Mouse (Mus musculus): ENCODE measurements around the gene Oaz1. TPM values are rescaled to one million over a fixed set of nuclear protein-coding genes. Genes with fewer than 3 reads are reported as not detected.
"Not testable (repeated sequence)": the region's sequence is repeated elsewhere in the genome, so short reads cannot be mapped to it uniquely, and the experiment has no call there.

The Oaz1 gene
- polyA plus RNA-seq, 1 experiment from 2014 or later: 1,351 TPM

DNA sequence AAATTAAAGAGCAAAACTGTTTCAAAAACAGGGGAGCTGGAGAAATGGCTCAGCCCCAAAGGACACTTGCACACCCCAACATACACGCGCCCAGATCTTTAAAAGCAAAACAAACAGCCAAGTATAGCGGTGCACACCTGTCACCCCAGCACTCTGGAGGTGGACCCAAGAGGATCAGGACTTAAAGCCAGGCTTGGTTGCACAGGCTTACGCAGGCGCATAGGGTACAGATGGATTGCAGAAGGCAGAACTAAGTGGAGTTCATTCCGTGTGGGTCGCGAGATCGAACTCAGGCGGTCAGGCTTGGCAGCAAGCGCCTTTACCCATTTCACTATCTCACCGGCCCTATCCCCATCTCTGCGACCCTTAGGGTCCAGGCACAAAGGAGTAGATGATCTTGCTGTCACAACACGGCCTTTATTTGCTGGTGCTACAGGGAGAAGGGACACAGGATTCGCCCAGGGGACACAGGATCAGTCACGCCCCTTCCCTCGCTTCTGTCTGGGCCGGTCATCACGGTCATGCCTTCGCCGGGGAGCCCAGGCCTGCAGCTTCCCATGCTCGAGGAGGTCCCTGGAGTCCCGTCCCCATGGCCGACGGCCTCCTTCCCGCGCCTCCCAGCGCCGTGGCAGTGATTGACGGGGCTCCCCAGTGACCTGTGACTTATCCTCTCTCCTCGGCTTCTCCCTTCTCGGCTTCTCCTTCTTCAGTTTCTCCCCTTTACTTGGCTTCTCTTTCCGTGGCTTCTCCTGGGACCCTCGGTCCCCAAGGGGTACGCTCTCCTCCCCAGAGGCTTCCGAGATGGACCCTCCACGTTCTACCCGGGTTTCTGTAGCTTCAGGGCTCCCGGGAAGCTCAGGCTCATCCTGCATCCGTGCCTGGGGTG is 18.1 kb upstream of the Oaz1 start:
- Histone ChIP-seq H3K9ac (replicated peaks; ENCODE audit: low read depth, low read length) (peak overlapping the region; percentile 26; the same call in 1 of the 2 replicates), H3K4me2 (ENCODE audit: low read length) (no peak overlapping the region), H3K4me1 (replicated peaks; ENCODE audit: control insufficient read depth, insufficient read depth, low read length) (peaks cover 26% of the 10 kb centered on the region), H3K36me3 (ENCODE audit: control insufficient read depth, insufficient read depth) (peaks cover 6% of the 10 kb centered on the region), H3K27ac (ENCODE audit: low read length) (no peak overlapping the region), H3K27me3 (replicated peaks; ENCODE audit: control insufficient read depth, insufficient read depth, low read length) (peaks cover 25% of the 10 kb centered on the region), H3K9me3 (ENCODE audit: control insufficient read depth, low read length) (no peaks in the 10 kb centered on the region), H3K4me3 (replicated peaks; ENCODE audit: low read length) (no peak overlapping the region)
- no peak for ATAC-seq
- 17% methylated on average over 40 of the region's 40 CpGs for WGBS

DNA sequence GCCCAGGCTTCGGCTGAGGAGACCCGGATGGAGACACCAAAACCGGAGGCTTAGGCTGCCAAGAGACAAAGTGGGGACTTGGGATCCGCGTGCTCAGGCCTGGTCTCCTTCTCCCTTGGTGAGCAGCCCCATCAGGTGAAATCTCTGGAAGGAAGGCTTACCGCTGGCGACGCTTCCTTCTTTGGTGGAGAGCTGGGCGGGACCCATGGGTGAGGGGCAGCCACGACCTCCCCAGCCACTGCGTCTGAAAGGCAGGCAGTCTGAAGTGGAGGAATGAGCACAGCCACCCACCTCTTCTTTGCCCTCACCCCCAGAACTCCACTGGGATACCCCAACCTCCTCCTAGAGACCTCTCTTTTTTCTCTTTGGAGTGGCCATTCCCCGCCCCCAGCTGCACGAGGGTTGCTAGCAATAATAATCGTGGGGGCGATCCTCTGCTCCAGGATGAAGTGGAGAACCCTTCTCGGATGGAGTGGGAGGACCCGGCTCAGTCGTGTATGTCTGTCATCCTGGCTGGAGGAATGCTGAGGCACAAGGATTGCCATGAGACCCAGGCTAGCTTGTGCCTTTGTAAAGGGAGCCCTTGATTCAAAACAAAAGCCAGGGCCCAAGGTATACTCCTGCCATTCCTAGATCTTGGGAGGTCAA is 17.3 kb upstream of the Oaz1 start:
- no peak overlapping the region for H3K4me2 ChIP-seq (ENCODE audit: low read length)
- WGBS: 6% methylated on average over 17 of the region's 18 CpGs
- H3K4me3 ChIP-seq (replicated peaks; ENCODE audit: low read length): no peak overlapping the region
- peaks cover 25% of the 10 kb centered on the region for H3K27me3 ChIP-seq (replicated peaks; ENCODE audit: control insufficient read depth, insufficient read depth, low read length)
- H3K9me3 ChIP-seq (ENCODE audit: control insufficient read depth, low read length): no peaks in the 10 kb centered on the region
- H3K36me3 ChIP-seq (ENCODE audit: control insufficient read depth, insufficient read depth): no peaks in the 10 kb centered on the region; the same call in 1 of the 2 replicates
- H3K4me1 ChIP-seq (replicated peaks; ENCODE audit: control insufficient read depth, insufficient read depth, low read length): peaks cover 26% of the 10 kb centered on the region
- H3K9ac ChIP-seq (replicated peaks; ENCODE audit: low read depth, low read length): no peak overlapping the region; the same call in 1 of the 2 replicates
- ATAC-seq: no peak
- no peak overlapping the region for H3K27ac ChIP-seq (ENCODE audit: low read length)

DNA sequence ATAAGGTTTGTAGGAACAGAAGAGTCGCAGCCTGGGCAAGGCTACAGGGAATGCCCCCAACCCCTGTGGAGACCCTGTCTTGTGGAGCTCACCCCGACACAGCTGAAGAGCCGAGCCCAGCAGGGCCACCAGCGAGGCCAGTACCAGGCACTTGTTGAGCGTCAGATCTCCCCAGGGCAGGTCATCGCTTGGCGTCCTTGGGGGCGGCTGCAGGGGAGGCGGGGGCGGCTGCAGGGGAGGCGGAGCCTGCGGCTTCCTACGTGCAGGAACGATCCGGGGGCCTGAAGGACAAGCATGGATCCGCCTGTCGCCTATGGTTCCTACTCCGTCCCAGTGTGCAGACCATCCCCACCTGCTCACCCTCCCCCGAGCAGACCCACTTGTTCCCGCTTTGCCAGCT is 16.4 kb upstream of the Oaz1 start:
- H3K4me2 ChIP-seq (ENCODE audit: low read length): no peak overlapping the region
- no peak overlapping the region for H3K9ac ChIP-seq (replicated peaks; ENCODE audit: low read depth, low read length)
- H3K27ac ChIP-seq (ENCODE audit: low read length): no peak overlapping the region
- no peak overlapping the region for H3K4me3 ChIP-seq (replicated peaks; ENCODE audit: low read length)
- no peaks in the 10 kb centered on the region for H3K36me3 ChIP-seq (ENCODE audit: control insufficient read depth, insufficient read depth)
- H3K9me3 ChIP-seq (ENCODE audit: control insufficient read depth, low read length): no peaks in the 10 kb centered on the region
- no peak for ATAC-seq
- peaks cover 25% of the 10 kb centered on the region for H3K27me3 ChIP-seq (replicated peaks; ENCODE audit: control insufficient read depth, insufficient read depth, low read length)
- 5% methylated on average over 20 of the region's 20 CpGs for WGBS
- H3K4me1 ChIP-seq (replicated peaks; ENCODE audit: control insufficient read depth, insufficient read depth, low read length): peaks cover 26% of the 10 kb centered on the region

DNA sequence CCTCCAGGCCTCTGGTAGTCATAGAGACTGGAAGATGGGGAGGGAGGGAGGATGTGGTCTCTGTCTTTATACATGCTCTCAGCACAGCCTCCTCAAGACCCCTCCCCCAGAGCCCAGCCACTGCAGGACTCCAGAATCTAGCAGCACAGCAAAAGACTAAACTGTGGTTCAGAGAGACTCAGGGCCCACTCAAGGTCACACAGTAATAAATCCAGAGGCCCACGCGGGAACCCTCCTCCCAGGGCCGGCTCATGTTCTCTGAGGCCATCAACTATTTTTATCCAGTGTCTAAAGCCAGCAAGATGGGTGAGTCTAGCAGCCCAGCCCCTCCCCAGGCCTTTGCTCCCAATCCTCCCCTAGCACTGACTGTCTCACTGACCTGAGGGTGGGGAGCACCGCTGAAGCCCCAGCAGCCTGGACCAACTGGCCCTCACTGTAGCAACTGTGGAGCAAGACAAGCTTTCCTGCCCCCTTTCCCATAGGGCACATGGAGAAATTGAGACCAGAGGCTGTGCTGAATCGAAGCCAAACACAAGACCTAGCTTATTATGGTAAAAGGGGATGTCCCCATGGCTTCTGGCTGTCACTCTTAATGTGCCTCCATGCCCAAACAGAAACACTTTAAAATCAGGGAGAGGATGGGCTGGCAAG is 13.9 kb upstream of the Oaz1 start:
- Histone ChIP-seq H3K4me2 (ENCODE audit: low read length) (no peak overlapping the region), H3K36me3 (ENCODE audit: control insufficient read depth, insufficient read depth) (no peaks in the 10 kb centered on the region), H3K4me1 (replicated peaks; ENCODE audit: control insufficient read depth, insufficient read depth, low read length) (peaks cover 12% of the 10 kb centered on the region; the same call in 1 of the 2 replicates), H3K9ac (replicated peaks; ENCODE audit: low read depth, low read length) (no peak overlapping the region), H3K27ac (ENCODE audit: low read length) (no peak overlapping the region), H3K9me3 (ENCODE audit: control insufficient read depth, low read length) (no peaks in the 10 kb centered on the region), H3K4me3 (replicated peaks; ENCODE audit: low read length) (no peak overlapping the region), H3K27me3 (replicated peaks; ENCODE audit: control insufficient read depth, insufficient read depth, low read length) (peaks cover 25% of the 10 kb centered on the region)
- 69% methylated on average over 5 of the region's 5 CpGs for WGBS
- no peak for ATAC-seq

DNA sequence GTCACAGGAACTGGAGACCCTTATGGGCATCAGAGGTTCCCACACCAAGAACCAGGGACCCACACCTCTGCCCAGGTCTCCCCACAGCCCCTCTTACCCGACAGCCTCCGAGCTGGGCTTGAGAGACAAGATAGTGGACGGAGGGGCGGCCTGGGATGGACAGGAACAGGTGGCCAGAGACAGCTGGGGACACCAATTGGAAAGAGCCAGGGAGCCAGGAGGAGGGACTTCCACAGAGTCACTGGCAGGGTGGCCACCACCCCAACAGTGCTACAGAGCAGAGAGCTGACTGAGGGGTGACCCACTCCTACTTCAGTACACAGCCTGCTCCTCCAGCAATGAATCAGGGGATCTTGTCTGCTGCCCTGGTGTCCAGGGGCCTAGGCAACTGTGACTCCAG is 13.1 kb upstream of the Oaz1 start, which contains the start of gene Jsrp1:
Gene Jsrp1, minus strand, starts transcription at position 133 of the 400 bp plus-strand sequence.
- ATAC-seq: no peak
- Histone ChIP-seq H3K36me3 (ENCODE audit: control insufficient read depth, insufficient read depth) (no peaks in the 10 kb centered on the region), H3K9me3 (ENCODE audit: control insufficient read depth, low read length) (no peaks in the 10 kb centered on the region), H3K27me3 (replicated peaks; ENCODE audit: control insufficient read depth, insufficient read depth, low read length) (peaks cover 21% of the 10 kb centered on the region), H3K4me2 (ENCODE audit: low read length) (no peak within 1 kb of the TSS), H3K27ac (ENCODE audit: low read length) (no peak within 1 kb of the TSS), H3K4me1 (replicated peaks; ENCODE audit: control insufficient read depth, insufficient read depth, low read length) (peaks cover 7% of the 10 kb centered on the region; the same call in 1 of the 2 replicates), H3K9ac (replicated peaks; ENCODE audit: low read depth, low read length) (no peak within 1 kb of the TSS), H3K4me3 (replicated peaks; ENCODE audit: low read length) (no peak within 1 kb of the TSS)
- WGBS: 82% methylated on average over 4 of the region's 4 CpGs

DNA sequence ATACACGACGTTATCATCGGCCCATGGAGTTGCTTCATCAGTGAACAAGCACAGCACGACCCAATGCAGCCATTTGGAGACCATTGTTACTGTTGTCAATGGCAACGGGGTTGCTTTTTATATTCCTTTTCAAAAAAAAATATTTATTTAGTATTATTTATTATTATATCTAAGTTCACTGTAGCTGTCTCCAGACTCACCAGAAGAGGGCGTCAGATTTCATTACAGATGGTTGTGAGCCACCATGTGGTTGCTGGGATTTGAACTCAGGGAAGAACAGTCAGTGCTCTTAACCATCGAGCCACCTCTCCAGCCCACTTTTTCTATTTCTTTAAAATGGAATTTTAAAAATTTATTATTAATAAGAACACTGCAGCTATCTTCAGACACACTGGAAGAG is 11.7 kb upstream of the Oaz1 start:
- Histone ChIP-seq H3K4me3 (replicated peaks; ENCODE audit: low read length) (no peak overlapping the region), H3K4me1 (replicated peaks; ENCODE audit: control insufficient read depth, insufficient read depth, low read length) (no peaks in the 10 kb centered on the region), H3K27ac (ENCODE audit: low read length) (no peak overlapping the region), H3K9ac (replicated peaks; ENCODE audit: low read depth, low read length) (no peak overlapping the region), H3K9me3 (ENCODE audit: control insufficient read depth, low read length) (no peaks in the 10 kb centered on the region), H3K27me3 (replicated peaks; ENCODE audit: control insufficient read depth, insufficient read depth, low read length) (peaks cover 9% of the 10 kb centered on the region), H3K4me2 (ENCODE audit: low read length) (no peak overlapping the region), H3K36me3 (ENCODE audit: control insufficient read depth, insufficient read depth) (no peaks in the 10 kb centered on the region)
- no peak for ATAC-seq
- WGBS: 65% methylated on average over 7 of the region's 7 CpGs

DNA sequence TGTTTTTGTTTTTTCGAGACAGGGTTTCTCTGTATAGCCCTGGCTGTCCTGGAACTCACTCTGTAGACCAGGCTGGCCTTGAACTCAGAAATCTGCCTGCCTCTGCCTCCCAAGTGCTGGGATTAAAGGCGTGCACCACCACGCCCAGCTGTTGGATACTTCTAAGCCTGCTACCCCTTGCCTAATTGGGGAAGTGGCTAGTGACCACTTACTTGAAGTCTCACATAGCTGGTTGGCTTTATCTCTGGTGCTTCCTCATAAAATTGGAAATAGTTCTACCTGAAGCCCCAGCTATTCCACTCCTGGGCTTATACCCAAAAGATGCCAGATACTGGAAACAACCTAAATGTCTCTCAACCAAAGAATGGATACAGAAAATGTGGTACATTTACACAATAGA is 10.2 kb upstream of the Oaz1 start:
- H3K4me1 ChIP-seq (replicated peaks; ENCODE audit: control insufficient read depth, insufficient read depth, low read length); H3K27me3 ChIP-seq (replicated peaks; ENCODE audit: control insufficient read depth, insufficient read depth, low read length); ATAC-seq; H3K27ac ChIP-seq (ENCODE audit: low read length); H3K36me3 ChIP-seq (ENCODE audit: control insufficient read depth, insufficient read depth); H3K9me3 ChIP-seq (ENCODE audit: control insufficient read depth, low read length); H3K4me3 ChIP-seq (replicated peaks; ENCODE audit: low read length); H3K4me2 ChIP-seq (ENCODE audit: low read length); H3K9ac ChIP-seq (replicated peaks; ENCODE audit: low read depth, low read length): not testable (repeated sequence)
- WGBS: 86% methylated on average over 3 of the region's 3 CpGs

DNA sequence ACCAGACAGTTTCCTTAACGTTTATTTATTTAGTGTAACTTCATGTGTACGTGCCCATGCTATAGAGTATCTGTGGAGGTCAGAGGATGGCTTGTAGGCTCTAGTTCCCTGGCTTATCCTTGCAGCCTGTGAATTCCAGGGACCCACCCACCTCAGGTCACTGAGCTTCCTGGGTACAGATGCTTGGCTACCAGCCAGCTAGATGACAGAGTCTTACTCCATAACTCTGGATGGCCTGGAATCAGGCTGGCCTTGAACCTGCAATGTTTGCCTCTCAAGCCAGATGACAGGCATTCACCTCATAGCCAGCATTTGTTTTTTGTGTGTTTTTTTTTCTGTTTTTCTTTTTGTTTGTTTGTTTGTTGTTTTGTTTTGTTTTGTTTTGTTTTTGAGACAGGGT is 9.3 kb upstream of the Oaz1 start:
- no peak overlapping the region for H3K4me2 ChIP-seq (ENCODE audit: low read length)
- no peaks in the 10 kb centered on the region for H3K27me3 ChIP-seq (replicated peaks; ENCODE audit: control insufficient read depth, insufficient read depth, low read length)
- H3K4me3 ChIP-seq (replicated peaks; ENCODE audit: low read length): no peak overlapping the region
- H3K36me3 ChIP-seq (ENCODE audit: control insufficient read depth, insufficient read depth): no peaks in the 10 kb centered on the region
- H3K9ac ChIP-seq (replicated peaks; ENCODE audit: low read depth, low read length): no peak overlapping the region
- WGBS: 72% methylated on average over 2 of the region's 2 CpGs
- no peak overlapping the region for H3K27ac ChIP-seq (ENCODE audit: low read length)
- ATAC-seq: no peak
- no peaks in the 10 kb centered on the region for H3K9me3 ChIP-seq (ENCODE audit: control insufficient read depth, low read length)
- H3K4me1 ChIP-seq (replicated peaks; ENCODE audit: control insufficient read depth, insufficient read depth, low read length): no peaks in the 10 kb centered on the region

DNA sequence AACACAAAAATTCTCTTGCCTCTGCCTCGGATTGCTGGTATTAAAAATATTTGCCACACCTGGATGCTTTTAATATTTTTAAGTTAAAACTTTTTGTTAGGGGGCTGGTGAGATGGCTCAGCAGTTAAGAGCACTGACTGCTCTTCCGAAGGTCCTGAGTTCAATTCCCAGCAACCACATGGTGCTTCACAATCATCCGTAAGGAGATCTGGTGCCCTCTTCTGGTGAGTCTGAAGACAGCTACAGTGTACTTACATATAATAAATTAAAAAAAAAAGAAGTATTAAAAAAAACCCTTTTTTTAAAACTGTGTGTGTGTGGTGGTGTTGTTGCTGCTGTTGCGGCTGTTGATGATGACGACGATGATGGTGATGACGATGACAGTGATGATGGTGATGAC is 8.5 kb upstream of the Oaz1 start:
- H3K4me3 ChIP-seq (replicated peaks; ENCODE audit: low read length); H3K9ac ChIP-seq (replicated peaks; ENCODE audit: low read depth, low read length); H3K36me3 ChIP-seq (ENCODE audit: control insufficient read depth, insufficient read depth); H3K4me2 ChIP-seq (ENCODE audit: low read length); H3K4me1 ChIP-seq (replicated peaks; ENCODE audit: control insufficient read depth, insufficient read depth, low read length); H3K9me3 ChIP-seq (ENCODE audit: control insufficient read depth, low read length); H3K27me3 ChIP-seq (replicated peaks; ENCODE audit: control insufficient read depth, insufficient read depth, low read length); H3K27ac ChIP-seq (ENCODE audit: low read length); ATAC-seq: not testable (repeated sequence)
- WGBS: 85% methylated on average over 7 of the region's 7 CpGs
